Mouse (Mus musculus) spleen, postnatal 10 days (tissue): ENCODE measurements around the gene Gabbr2.

Experiments
- DNase-seq, 2 experiments: peaks; one replicate each; pipeline ENCODE4 v3.0.0; 2021 to 2022; ENCODE audit warnings: low spot score in 2 of 2

Gene Gabbr2

DNA sequence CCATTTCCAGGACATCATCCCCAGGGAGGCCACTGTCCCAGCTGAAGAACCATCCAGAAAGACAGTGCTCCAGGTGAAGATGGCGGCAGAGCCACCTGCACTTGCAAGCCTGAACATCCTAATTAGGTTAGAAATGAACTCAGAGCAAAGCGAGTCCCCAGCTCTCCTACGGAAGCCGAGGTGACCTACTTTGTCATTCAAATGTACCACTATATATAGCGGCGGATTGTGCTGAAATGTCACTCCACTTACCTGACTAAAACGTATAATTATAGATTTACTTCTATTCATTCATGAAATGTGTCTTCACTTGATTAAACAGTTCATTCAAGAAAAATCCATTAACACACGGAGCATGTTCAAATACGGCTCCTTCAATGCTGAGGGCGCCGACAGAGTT, 170.0 kb downstream of the Gabbr2 start:
- no peak for DNase-seq

DNA sequence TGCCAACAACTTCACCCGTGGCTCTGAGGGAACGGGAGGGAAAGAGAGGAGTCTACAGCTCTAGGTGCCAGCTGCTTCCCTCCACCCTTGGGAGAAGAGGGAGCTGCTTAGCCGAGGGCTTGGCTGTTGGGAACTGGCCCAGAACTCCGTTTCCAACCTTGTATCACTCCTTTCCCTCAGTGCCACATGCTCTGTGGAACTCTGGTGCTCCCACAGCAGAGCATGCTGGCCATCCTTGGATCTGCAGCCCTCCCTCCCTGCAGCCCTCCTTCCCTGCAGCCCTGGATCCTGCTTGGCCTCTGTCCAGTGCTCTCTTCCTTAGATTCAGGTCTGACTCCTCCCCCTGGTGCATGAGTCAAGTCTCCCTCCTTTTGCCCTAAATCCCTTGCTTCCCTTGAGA, 176.7 kb downstream of the Gabbr2 start:
- no peak for DNase-seq

DNA sequence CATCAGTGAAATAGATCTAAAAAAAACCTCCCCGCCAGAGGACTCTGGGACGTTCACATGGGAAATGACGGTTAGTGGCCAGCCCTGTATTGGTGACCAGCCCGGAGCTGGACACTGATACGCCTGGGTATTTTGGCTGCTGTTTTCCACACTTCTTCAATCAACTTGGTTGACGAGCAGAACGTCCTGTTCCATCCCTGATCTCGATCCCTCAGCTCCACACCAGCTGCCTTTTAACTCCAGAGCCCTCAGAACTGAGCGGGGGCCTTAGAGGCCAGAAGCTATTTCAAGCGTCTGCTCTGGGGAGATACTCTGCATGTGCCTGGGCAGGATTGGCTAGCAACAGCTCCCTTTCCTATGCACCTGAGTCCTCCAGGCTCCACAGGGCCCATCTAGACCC, 177.4 kb downstream of the Gabbr2 start:
- no peak for DNase-seq

DNA sequence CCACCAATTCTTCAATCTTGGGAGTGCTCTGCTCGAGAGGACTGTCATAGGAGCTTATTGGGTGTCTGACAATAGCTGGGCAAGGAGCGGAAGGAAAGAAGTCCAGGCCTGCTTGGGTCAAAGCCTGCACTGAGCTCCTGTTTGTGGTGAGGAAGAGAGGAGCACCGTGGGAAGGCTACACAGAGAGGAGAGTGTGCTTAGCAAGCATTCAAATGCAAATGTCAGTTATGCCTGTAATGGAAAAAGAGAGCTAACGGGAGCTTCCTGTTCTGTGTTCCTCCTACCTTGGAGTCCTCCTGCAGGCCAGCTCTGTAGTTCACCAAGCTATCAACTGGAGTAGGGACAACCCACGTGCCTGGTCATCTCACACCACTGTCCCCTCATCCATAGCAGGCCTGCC, 180.5 kb downstream of the Gabbr2 start:
- DNase-seq: no peak

DNA sequence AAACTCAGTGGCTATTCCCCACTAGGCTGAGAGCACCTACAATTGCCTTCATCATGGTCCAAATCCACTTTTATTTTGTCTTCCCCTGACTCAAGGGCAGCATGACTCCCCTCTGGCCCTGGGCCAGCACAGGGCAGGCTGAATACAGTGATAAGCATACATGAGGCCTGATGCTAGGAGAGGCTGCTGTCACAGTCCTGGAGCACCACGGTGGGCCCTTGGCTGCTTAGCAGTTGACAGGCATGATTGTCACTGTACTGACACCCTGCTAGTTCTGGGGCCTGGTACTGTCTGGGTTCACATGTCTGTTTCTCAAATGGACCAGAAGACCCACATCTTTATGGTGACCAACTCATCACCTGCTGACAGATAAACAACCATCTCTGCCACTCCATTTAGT, 184.8 kb downstream of the Gabbr2 start:
- peak in 1 of 2 experiments; percentile 48 for DNase-seq

DNA sequence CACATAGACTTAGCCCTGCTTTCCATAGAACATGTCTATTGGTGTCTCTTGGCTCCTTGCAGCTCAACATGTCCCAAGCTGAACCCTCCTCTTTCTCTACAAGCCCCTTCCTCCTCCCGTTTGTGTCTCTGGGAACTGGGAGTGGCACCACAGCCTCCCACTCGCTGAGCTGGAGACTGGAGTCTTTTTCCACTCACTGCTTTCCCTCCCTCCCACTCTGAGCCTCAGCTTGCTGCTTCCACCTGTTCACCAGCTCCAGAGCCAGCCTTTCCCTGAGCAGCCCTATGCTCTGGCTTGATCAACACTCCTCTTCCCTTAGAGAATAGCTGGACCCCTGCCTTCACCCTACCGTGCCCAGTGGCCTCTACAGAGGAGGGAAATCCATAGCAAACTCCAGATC, 185.8 kb downstream of the Gabbr2 start:
- no peak for DNase-seq

DNA sequence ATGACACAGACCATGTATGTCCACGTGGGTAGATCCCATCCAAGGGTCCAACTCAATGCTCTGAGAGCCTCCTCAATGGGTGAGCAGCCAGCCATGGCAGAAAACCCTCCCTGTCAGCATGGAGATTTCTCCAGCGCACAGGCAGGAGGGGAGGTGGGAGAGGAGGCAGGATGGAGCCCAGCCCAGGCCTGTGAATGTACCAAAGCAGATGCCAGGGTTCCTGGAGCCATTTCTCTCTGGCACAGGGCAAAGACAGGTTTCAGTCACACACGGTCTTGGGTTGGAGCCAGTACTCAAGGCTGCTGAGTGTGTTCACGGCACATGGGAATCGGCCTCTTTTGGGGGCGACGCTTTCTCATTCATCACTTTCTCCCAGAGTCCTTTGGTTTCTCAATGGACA, 189.3 kb downstream of the Gabbr2 start:
- DNase-seq: no peak

DNA sequence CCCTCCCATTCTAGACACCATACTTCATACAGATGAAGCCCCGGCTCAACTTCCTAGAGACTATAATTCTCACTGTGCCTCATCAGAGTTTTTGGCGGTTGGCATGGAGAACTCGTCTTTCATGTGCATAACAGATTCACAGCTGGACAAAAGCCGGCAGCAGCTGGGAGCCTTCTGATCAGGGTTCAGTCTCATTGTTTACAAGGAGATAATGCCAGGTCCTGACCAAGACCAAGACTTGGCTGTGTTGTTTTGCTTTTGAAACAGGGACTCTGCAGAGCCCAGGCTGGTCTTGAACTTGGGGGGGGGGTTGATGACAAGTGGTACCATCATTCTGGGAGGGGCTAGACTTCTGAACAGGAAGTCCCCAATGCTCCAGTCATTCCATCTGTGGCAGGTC, 191.8 kb downstream of the Gabbr2 start:
- no peak for DNase-seq

DNA sequence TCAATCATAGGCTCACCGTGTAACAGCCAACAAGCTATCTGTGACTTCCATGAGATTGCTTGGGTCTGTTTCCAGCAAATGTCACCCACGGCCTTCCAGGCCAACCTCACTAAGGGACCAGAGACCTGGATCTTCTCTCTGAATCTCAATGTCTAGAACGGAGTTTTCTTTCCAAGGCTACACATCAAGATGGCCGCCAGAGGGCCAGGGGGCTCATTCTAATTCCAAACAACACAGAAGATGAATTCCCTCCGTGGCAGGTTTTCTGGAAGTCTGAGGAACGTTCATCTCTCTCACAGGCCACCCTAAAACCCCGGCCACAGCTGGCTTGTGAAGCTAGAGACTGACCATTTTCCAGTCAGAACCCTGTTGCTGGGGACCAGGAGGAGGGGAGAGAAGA, 196.0 kb downstream of the Gabbr2 start:
- DNase-seq: no peak

DNA sequence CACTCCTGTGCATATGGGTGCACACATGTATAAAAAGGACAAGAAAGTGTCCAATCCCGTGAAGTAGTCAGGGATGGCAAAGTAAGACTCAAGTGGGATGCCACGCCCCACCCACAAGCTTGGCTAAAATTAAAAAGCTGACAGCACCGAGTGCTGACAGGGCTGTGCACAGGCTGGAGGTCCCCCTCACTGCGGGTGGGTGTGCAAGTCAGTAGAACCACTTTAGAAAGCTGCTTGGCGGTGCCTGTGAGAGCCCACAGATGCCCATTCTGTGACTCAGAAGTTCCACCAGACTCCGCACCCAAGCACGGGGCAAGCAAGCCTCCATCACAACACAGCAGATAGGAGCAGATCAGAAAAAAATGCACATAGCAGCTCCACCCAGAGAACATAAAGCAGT, 197.1 kb downstream of the Gabbr2 start:
- DNase-seq: no peak

DNA sequence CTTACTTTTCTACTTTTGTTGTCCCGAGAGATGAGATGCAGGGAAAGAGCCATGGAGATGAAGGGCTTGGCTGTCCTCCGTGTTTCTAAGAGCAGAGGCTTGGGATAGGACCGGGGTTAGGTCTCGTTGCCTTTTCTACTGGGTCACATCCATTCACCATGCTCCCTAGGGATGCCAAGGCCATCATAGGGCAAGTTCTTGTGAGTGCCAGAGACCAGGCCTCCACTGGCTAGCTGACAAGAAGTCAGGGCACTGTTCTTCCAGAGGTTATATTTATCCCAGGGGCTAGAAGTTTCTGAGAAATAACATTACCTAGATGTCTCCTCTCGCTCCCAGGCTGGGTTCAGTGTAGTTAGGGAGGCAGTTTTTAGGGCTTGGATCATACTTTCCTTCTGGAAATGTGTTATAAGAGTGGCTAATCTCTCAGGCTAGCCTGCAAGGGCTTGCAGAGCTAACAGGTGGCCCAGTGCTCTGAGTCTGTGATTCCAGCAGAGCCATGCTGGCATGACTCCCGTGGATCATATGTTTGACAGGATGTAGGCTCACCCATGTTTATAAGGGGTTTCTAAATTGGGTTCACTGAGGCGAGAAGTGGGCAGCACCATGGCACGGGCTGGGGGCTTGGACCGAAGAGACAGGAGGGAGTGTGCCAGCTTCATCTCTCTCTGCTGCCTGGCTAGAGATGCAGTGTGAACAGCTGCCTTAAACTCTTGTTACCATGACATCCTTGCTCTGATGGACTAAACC, 199.2 kb downstream of the Gabbr2 start:
- no peak for DNase-seq

DNA sequence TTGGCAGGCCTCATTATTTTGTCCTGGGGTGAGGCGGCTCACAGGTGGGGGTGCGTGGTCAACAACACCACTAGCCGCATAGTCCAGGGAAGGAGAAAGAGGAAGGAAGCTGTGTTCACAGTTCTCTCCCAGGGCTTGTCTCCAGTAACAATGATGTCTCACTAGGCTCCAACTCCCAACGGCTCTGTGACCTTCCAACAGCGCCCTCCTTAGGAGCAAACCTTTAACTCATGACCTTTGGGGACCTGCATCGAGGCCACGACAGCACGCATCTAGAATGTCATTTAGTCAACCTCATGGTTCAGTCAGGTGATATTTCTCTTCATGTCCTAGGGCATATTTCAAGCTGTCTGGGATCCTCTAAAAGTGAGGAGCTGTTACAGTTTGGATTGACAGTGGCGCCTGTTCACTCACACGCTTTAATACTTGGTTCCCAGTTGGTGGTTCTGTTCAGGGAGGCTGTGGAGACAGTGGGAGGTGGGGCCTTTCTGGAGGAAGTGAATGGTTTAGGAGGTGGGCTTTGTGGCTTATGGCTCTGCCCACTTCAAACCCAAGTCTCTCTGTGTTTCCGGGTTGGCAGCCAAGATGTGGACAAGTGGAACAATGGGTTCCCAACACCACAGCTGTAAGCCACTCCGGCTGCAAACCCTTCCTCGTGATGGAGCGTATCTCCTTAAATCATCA, 200.3 kb downstream of the Gabbr2 start:
- DNase-seq: no peak

DNA sequence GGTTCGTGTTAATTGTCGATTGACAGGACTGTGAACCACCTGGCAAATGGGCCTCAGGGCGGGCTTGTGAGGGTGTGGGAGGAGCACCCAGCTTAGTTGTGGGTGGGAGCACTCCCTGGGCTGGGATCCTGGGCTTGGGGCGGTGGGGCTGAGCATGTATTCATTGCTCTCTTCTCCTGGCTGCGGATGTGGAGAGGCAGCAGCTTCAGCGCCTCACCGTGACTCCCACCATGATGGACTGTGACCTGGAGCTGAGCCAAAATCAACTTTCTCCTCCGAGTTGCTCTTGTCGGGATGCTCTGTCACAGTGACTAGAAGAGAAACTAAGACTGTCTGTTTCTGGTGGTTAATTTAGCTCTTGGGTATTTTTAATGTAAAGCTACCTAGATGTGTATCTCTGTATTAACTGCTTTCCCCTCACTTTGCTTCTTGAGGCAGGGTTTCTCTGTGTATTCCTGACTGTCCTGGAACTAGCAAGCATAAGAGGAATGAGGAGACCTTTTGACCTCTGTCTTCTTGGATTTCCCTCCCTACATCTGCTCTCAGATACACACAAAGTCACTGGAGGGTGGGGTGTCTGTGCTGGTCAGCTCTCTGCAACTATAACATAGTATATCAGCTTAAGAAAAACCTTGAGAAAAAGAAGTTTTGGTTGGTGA, 200.9 kb downstream of the Gabbr2 start:
- DNase-seq: no peak

DNA sequence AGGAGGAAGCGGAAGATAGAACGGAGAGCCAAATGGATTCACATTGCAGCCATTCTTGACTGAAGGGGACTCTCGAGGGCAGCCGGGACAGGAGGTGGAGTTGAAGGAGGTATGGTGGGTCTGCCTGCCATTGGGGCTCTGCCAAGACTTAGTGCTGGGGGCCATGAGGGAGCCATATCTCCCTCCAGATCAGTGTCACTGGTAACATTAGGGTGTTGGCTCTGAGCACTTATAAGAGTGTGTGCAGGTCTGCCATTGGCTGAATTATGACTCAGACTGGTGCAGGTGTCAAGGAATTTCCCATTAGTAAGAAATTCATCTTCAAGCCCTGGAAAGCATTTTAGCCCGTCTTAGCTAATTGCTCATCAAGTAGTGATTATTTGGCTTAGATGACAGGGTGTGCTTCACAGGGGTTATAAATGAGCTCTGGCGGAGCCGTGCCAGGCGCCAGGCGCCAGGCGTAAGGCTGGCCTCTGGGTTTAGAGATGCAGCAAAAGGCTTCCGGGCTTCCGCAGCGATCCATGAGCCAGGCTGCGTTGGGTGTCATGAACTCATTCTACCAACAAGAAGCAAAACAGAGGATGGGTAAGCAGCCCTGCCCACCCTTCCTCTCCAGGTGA, 207.1 kb downstream of the Gabbr2 start:
- no peak for DNase-seq

DNA sequence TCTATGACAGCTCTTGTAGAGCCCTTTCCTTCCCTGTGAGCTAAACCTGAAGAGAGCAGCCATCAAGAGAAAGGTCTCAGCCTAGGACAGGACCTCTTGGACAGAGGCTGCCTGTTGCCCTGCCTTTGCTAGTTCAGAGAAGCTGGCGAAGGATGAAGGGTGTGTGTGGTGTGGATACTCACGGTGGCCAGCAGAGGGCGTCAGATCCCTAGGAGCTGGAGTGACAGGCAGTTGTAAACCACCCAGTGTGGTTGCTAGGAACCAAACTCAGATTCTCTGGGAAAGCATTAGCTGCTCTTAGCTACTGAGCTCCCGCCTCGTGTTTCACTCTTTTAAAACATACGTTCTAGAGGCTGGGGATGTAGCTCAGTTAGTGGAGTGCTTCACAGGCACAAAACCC, 210.6 kb downstream of the Gabbr2 start:
- DNase-seq: peak in 1 of 2 experiments; percentile 56

DNA sequence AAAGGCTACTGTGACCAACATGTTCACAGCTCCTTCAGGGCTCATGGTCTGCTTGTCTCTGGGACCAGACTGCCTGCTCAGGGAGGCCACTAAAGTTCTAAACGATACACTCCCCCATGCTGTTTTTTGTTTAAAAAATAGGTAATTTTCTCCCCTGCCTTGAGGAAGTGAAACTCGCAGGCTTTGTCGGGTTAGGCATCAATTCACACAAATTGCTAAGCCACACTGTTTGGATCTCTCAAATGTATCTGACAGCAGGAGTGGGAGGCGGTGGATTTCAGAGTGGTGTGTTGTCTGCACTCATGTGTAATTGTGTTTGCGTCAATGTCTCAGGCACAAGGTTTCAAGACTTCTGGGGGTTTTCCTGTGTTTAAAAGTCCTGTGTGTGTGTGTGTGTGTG, 215.7 kb downstream of the Gabbr2 start:
- DNase-seq: peak in 1 of 2 experiments; percentile 40

DNA sequence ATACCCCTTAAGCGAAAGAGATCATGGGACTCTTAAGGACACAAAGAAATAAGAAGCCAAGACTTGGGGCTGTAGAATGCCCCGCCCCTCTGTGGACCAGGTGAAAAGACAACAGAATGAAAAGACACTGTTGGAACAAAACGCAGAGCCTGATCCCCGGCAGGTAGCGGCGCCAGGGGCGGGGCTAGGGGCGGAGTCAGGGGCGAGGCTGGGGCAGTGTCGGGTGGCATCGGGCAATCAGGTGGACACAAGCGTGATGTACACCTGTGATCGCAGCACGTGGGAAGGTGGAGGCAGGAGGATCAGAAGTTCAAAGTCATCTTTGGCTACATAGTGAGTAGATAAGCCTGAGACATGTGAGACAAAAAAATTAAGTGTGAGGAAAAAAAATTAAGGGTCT, 217.0 kb downstream of the Gabbr2 start:
- DNase-seq: peak in 1 of 2 experiments; percentile 21

DNA sequence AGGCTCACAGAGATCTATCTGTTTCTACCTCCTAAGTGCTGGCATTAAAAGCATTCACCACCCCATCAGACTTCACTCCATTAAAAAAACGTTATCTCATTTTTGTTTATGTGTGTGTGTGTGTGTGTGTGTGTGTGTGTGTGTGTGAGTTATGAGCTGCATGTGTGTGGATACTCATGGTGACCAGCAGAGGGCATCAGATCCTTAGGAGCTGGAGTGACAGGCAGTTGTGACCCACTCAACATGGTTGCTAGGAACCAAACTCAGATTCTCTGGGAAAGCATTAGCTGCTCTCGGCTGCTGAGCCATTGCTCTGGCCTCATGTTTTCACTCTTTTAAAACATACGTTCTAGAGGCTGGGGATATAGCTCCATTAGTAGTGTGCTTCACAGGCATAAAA, 218.4 kb downstream of the Gabbr2 start:
- no peak for DNase-seq

DNA sequence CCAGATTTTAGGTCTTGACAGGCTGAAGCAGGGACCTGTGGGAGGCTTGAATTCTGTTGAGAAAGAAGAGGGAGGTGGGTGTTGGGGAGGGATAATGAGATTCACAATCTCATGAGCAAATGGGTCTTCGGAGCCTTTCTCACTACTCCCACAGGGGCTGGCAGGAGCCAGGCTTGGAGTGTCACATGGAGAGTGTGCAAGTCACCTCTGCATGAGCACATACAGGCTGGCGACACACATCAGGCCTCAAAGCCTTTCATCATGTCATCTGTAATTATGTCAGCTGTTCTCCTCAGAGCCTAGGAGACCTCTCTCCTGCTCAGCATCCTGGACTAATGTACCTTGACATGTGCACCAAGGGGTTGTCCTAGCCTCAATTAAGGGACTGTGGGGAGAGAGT, 219.1 kb downstream of the Gabbr2 start:
- DNase-seq: no peak

DNA sequence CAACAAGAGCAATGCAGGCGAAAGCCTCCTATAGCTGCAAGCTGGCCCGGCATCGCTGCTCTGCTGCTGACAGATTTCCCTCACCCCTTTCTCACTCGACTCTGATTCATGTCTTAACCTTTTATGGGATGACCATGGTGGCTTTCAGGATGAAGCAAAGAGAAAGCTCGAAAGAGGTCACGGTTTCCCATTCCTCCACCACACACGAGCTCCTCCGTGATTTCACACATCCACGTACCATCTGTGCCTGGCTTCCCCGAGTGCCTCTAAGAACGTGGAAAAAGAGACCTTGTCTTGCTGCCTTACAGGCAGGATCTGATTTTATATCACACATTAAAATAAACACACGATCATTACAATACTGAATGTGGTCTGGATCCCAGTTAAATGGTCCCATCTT, 220.6 kb downstream of the Gabbr2 start:
- DNase-seq: no peak

DNA sequence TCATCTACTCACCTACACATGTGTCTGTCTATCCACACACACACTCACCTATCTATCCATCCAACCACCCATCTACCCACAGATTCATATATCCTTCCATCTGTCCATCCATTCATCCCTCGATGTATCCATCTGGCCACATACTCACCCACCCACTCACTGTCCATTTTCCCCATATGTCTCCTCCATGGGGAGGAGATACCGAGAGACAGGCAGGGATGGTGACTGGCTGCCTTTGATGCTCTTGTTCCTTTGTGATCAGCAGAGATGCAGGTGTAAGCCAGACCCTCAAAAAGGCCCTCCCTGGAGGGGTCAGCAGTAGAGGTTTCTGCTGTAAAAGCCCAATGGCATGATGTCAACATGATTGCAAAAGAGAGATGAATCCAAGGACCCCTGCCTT, 221.0 kb downstream of the Gabbr2 start:
- DNase-seq: no peak

DNA sequence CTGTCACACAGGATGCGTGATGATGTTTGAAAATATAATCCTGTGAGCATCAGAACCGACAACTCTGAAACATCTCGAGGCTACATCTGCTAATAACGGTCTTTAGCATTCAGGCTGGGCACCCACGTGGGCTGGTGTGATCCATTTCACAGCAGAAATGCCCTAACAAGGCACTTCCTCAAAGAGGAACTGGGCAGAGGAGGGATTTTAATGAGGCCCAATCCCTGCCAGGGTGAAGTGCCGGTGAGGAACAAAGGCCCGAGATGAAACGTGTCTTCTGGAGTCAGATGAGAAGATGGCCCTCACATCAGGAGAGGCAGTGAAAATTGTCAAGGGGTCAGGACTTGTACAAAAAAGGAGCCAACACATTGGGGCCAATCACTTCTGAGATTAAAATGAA, 221.6 kb downstream of the Gabbr2 start:
- no peak for DNase-seq

DNA sequence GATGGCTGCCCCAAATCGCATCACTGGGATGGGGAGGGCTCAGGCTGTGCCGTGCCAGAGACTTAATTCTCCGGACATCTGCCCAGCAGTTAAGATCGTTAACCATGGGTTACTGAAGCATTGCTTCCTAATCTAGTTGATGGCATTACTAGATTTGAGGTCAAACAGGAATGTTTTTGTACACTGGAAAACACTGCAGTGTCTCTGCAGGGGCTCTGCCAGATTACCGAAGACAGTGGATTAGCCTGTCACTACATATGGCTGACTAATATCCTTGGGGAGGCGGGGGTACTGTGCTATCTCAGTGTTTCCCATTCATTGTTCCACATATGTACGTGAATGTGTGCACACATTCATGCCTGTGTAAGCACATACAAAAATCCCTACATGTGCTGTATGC, 225.3 kb downstream of the Gabbr2 start:
- DNase-seq: no peak
